Mouse (Mus musculus): ENCODE data around the gene Mipol1.
"Not testable (repeated sequence)": the region's sequence is repeated elsewhere in the genome, so short reads cannot be mapped to it uniquely, and the experiment has no call there.

Mipol1 gene

GRCm38 (mm10) chr12:57230192-57230706 is at the start of gene Mipol1, which contains the start of gene Prps1l3:
Mipol1 (plus strand) TSS chr12:57230427.
Prps1l3 (plus strand) TSS chr12:57230412.
- DNase-seq = peak; percentile 88

DNA sequence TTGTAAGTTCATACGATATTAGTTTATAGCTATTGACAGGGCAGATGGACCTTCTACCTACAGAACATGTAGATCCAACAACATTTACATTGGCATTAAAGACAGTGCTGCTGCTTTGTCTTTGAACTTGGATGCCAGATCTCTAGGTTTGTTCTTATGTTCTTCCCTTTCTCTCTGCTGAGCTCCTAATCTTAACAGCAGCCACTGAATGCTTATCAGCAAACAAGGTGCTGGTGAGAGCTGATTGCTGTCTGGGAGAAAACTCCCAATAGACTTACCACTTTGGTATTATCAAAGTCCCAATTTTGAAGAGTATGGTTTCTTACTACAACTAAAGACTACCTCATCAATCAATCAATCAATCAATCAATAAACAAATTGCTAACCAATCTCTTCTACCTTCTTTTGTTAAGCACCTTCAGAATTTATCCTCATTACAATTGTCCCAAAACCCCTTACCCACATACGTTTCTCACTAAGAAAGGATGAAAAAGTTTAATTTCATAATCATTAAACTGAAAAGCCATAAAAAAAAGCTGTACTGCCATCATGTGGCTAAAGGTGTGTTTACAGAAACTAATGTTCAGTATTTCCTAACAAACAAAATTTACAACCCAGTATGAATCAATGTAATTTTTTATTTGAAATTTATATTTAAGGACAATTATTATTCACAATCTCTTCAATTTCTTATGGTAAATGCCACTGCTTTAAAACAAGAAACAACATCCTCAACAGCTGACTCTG is 45.7 kb upstream of the Mipol1 start:
- no peak for DNase-seq

GRCm38 (mm10) chr12:57185475-57185874 is 44.8 kb upstream of the Mipol1 start:
- DNase-seq = no peak

GRCm38 (mm10) chr12:57186126-57186525 is 44.1 kb upstream of the Mipol1 start:
- DNase-seq = no peak

DNA sequence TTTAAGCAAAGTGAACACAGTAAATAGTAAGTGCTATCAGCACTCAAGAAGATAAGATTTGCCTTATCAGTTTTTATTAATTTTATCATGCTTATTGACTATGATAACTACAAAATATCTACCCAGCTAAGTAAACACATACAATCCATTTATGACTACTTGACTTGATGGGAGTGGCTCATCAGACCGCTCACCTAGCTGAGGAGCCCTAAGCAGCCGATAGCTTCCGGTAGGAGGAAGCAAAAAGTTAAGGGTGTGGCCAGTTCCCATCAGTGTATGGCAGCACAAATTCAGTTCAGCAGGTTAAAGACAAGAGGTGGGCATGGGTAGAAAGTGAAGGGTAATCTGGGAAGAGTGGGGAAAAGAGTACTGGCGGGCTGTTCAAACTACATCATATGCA is 43.2 kb upstream of the Mipol1 start:
- no peak for DNase-seq

- DNase-seq = peak; percentile 28
Observed at GRCm38 (mm10) chr12:57194609-57195008, 35.6 kb upstream of the Mipol1 start.

GRCm38 (mm10) chr12:57196286-57196607 is 34.0 kb upstream of the Mipol1 start:
- no peak for DNase-seq

DNA sequence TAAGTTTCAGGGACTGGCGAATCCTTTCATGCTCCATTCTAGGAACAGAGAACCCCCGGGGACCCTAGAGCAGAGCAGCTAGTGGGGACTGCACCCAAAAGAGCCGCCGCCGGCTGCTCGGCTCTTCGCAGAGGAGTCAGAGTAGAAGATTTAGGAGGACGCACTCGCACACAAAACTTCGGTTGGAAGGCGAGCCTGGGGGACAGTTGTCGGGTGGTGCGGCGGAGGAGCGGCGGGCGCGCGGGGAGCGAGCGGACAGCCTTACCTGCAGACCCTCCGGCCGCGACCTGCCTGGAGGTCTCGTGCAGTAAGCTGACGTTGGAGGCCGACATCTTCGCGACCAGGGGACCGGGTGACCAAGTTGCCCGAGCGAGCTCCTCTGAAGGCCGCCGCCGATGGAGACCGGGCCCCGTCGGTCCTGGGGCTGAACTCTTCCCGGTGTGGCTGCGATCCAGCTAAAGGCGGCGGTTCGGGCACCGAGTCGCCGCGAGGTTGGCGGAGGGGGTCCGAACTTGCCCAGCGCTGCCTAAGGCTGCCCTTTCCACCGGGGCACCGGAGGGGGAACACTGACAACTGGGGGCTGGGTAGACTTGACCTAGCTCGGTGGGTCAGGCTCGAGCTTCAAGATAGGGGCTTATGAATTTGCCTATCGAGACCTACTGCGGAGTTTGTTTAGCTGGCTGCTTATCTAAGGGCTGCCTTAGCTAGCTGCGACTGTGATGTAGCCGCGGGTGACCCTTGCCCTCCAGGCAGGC is 33.4 kb upstream of the Mipol1 start:
- peak; percentile 16 for DNase-seq

- no peak for DNase-seq
Observed at GRCm38 (mm10) chr12:57197363-57198026, 32.7 kb upstream of the Mipol1 start, which contains the start of gene Slc25a21. Slc25a21 (minus strand) TSS chr12:57197472.

DNA sequence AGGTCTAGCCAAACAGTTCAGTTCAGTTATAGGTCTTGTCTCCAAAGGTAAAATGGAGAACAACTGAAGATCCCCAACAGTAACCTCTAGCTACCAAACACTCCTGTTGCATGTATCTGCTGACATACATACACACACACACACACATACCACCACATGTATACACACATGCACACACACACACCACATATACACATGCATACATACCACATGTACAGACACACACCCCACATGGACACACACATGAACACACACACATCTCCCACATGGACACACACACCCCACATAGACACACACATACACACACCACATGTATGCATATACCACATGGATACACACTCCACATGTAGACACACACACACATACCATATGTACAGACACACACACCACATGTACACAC is 32.0 kb upstream of the Mipol1 start:
- no peak for DNase-seq

DNA sequence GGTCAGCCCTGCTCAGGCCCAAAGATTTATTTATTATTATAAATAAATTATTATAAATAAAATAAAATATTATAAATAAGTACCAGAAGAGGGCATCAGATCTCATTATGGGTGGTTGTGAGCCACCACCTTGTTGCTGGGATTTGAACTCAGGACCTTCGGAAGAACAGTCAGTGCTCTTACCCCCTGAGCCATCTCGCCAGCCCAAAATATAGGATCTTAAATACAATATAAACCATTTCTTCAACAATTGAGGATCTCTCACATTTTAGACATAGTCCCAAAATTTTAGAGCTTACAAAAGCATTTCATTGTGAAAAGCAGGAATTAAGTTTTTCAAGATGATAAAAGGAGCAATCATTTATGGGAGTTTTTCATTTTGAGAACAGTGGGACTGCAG is 30.8 kb upstream of the Mipol1 start:
- no peak for DNase-seq

GRCm38 (mm10) chr12:57201901-57202300 is 28.3 kb upstream of the Mipol1 start:
- no peak for DNase-seq

- DNase-seq = no peak
Observed at GRCm38 (mm10) chr12:57204276-57204851, 25.9 kb upstream of the Mipol1 start.

- DNase-seq = peak; percentile 71
Observed at GRCm38 (mm10) chr12:57211353-57212311, 18.6 kb upstream of the Mipol1 start.

DNA sequence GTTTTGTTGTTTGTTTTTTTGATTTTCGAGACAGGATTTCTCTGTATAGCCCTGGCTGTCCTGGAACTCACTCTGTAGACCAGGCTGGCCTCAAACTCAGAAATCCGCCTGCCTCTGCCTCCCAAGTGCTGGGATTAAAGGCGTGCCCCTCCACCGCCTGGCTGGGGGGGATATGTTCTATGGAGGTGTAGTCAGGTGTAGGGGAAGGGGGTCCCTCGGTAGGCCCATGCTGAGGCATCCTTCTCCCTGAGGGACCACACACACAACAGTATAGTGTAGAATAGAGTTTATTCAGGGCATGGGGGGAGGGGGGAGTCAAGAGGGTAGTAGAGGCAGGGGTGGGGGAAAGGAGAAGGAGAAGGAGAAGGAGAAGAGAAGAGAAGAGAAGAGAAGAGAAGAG is 17.8 kb upstream of the Mipol1 start:
- not testable (repeated sequence) for DNase-seq

DNA sequence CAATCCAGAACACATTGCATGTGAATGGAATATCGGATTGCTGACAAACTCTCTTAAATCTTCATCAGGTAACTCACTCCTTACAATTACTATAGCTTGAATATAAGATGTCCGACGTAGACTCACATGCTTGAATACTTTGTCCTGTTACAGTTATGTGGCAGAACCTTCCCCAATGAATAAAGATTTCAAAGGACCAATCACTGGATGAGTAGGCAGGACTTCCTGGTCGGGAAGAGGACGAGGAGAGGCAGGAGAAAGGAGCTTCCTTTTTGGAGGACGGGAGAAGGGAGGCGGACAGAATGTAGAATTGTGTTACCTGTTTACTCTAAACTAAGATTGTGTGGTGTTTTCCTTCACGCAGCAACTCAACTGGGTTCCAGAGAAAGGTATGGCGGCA is 3.8 kb upstream of the Mipol1 start:
- DNase-seq = no peak

GRCm38 (mm10) chr12:57227776-57228175 is 2.5 kb upstream of the Mipol1 start:
- DNase-seq = no peak

GRCm38 (mm10) chr12:57229703-57230102 is 524 bp upstream of the Mipol1 start:
- no peak for DNase-seq

DNA sequence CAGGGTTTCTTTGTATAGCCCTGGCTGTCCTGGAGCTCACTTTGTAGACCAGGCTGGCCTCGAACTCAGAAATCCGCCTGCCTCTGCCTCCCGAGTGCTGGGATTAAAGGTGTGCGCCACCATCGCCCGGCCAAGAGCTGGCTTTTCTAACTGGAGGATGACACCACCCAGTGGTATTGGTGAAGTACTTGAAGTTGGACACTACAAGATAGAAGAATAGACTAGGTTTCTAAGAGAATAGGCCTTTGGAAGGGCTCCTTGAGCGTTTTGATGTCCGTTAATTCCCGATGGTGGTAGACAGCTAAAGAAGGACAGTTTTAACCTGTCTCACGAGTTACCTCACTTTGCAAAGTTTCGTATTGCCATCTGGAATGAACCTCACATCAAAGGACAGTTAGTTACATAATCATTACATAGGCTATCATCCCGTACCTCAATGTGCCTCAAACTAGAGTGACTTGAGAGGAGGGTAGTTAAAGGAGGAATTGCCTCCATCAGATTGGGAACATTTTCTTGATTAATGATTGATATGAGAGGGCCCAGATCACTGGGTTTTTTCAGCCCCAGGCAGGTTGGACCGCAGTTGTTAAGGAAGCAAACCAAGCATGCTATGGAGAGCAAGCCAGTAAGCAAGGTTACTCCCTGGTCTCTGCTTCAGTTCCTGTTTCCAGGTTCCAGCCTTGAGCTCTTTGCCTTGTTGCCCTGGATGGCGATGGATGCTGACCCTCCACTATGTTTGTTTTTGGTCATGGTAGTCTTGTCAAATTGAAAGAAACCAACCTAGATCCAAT is 1.1 kb downstream of the Mipol1 start:
- peak; percentile 33 for DNase-seq

- no peak for DNase-seq
Observed at GRCm38 (mm10) chr12:57233386-57233785, 3.2 kb downstream of the Mipol1 start.
